Mouse (Mus musculus) ES-Bruce4 (cell line): ENCODE results near the gene Tspan7.

ENCODE experiments used
- CTCF ChIP-seq: IDR thresholded peaks from one replicate; pipeline ENCODE4 v1.8.1; 2011; ENCODE audit warnings: low read depth, low read length
- POLR2A ChIP-seq: IDR thresholded peaks from one replicate; pipeline ENCODE4 v1.8.1; 2011; ENCODE audit warnings: low read length; ENCODE audit not compliant: insufficient read depth

DNA sequence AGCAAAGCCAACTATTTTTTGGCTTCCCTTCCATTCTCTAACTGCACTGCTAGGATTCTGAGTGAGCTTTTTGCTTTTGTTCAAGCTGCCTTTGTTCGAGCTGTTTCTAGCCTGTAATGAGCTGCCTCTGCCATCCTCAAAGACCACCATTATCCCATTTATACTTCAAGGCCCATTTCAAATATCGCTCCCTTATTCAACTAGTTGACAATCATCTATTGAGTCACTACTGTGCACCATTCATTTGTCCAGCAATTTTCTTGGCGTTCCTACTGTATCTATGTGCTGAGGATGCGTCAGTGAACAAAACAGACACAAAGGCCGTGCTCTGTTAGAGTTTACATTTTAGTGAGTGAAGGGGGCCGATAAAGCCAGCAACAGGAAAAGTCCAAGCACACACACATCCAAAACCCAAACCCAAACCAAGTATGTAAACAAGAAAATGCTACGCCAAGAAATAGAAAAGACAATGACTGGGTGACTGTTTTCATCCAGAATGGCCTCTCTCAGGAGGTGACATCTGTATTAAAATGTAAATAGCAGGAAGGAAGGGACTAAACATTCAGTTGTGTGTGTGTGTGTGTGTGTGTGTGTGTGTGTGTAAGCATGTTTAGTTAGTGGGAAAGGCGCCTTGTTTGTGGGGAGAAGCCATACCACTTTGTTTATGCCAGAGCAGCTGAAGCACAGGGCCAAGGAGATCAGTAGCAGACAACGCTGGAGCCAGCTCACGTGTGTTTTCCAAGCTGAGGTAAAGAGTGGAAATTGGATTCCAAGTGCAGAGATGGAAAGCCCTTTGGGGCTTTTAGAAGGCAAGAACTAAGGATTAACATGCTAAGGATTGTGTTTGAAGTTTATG lies 5.7 kb upstream of the Tspan7 start:
- no peak for TF ChIP-seq POLR2A
- no peak for TF ChIP-seq CTCF
